10 mouse cellular contexts compared by ENCODE assay signal in genomic region chr4:43969373-43969772, GRCm38 (mm10). TPM values are rescaled to one million over a fixed set of nuclear protein-coding genes. Genes with fewer than 3 reads are reported as not detected.
DNase-seq lines count a peak whose midpoint lies in the region; ATAC-seq and TF ChIP-seq lines count a peak whose summit lies in the region.
"Had no signal": no experiment of that assay in that cellular context is flagged by ENCODE, and none has a peak within 500 bp of the region (broad histone marks: within the 10 kb centered on the region; RNA-seq: fewer than 3 reads in every experiment).

No protein-coding gene starts in this region.

- H3K9ac ChIP-seq in heart, embryonic 15.5 days, result no peak overlapping the region
- no peak overlapping the region for H3K9ac ChIP-seq in limb, embryonic 14.5 days (ENCODE audit: low read depth, low read length, severe bottlenecking)
- H3K9ac ChIP-seq: limb, embryonic 15.5 days had no signal

- H3K9me3 ChIP-seq in heart, embryonic 15.5 days (replicated peaks), result no peaks in the 10 kb centered on the region
- H3K9me3 ChIP-seq in limb, embryonic 14.5 days (ENCODE audit: control insufficient read depth, low read length), result no peaks in the 10 kb centered on the region
- H3K9me3 ChIP-seq: limb, embryonic 15.5 days had no signal

- H3K27me3 ChIP-seq in heart, embryonic 15.5 days, result no peaks in the 10 kb centered on the region
- no peaks in the 10 kb centered on the region for H3K27me3 ChIP-seq in limb, embryonic 14.5 days (ENCODE audit: control insufficient read depth, insufficient read depth, low read length)
- H3K27me3 ChIP-seq: limb, embryonic 15.5 days had no signal

- ATAC-seq in heart, embryonic 15.5 days (replicated peaks; ENCODE audit: insufficient number of reproducible peaks, insufficient read depth, low FRiP score, low read depth), result no peak
- no peak for ATAC-seq in limb, embryonic 14.5 days (ENCODE audit: low FRiP score, low read depth)

- no peak overlapping the region for H3K4me3 ChIP-seq in heart, embryonic 15.5 days
- H3K4me3 ChIP-seq in limb, embryonic 14.5 days (replicated peaks; ENCODE audit: low read length), result no peak overlapping the region
- H3K4me3 ChIP-seq: limb, embryonic 15.5 days had no signal

- TF ChIP-seq POLR2A in limb, embryonic 14.5 days (IDR thresholded peaks at IDR 0.05; ENCODE audit: borderline replicate concordance, extremely low read depth, insufficient read depth, insufficient read length), result no peak

- no peak overlapping the region for H3K4me2 ChIP-seq in heart, embryonic 15.5 days
- no peak overlapping the region for H3K4me2 ChIP-seq in limb, embryonic 14.5 days (replicated peaks; ENCODE audit: low read depth, low read length, severe bottlenecking)
- H3K4me2 ChIP-seq: limb, embryonic 15.5 days had no signal

- no peak for DNase-seq in heart, postnatal 36 days
- peak; percentile 73 for DNase-seq in 3T3-L1 (ENCODE audit: low read depth, low spot score)
- DNase-seq in embryo, embryonic 11 days, result peak; percentile 63
- DNase-seq in limb, embryonic 14.5 days (ENCODE audit: low spot score), result peak; percentile 37
- no peak for DNase-seq in urinary bladder, postnatal 14 days (ENCODE audit: low spot score)
- no peak for DNase-seq in thymus, postnatal 10 days (ENCODE audit: low spot score in 2 of 2)
- DNase-seq in layer of hippocampus, postnatal 14 days (ENCODE audit: low spot score in 2 of 2), result no peak

- 17% methylated on average over 4 of the region's 4 CpGs for WGBS in heart, embryonic 15.5 days
- WGBS in limb, embryonic 14.5 days, result 17% methylated on average over 4 of the region's 4 CpGs

- peak overlapping the region; percentile 4; the same call in 1 of the 2 replicates for H3K27ac ChIP-seq in heart, embryonic 15.5 days
- H3K27ac ChIP-seq in limb, embryonic 14.5 days (replicated peaks; ENCODE audit: low read depth, low read length), result no peak overlapping the region
- H3K27ac ChIP-seq: limb, embryonic 15.5 days had no signal

- no peaks in the 10 kb centered on the region for H3K36me3 ChIP-seq in heart, embryonic 15.5 days
- H3K36me3 ChIP-seq in limb, embryonic 14.5 days (ENCODE audit: control insufficient read depth, insufficient read depth, low read length), result peaks cover 16% of the 10 kb centered on the region

- intact Hi-C loops in heart, postnatal 36 days (cut with DNase I), result no loop called here

- peaks cover 51% of the 10 kb centered on the region for H3K4me1 ChIP-seq in heart, embryonic 15.5 days (replicated peaks)
- H3K4me1 ChIP-seq in limb, embryonic 14.5 days (ENCODE audit: control insufficient read depth, insufficient read depth, low read length), result peaks cover 20% of the 10 kb centered on the region

RNA-seq across cellular contexts. Expression of gene Glipr2, which starts 12.2 kb away (rescaled TPM):
- 44.3 and 53.2 TPM in 2 replicates for polyA plus RNA-seq in heart, embryonic 15.5 days (2015; fragmentation: Nextera tagmentation; extraction: Ambion mirVana)
- total RNA-seq in heart, postnatal 36 days (2021), result 1 to 10 TPM; 2.5 to 3.8 TPM
- 67.0 and 71.9 TPM in 2 replicates for polyA plus RNA-seq in limb, embryonic 14.5 days (2012; rRNA removed)
- polyA plus RNA-seq in limb, embryonic 14.5 days (2014; fragmentation: Nextera tagmentation; extraction: Ambion mirVana), result 108 and 121 TPM in 2 replicates
- 1 to 10 TPM; 1.6 to 1.7 TPM for total RNA-seq in layer of hippocampus, postnatal 14 days (2021)

RNA-seq across cellular contexts. Expression of gene Ccin, which starts 13.9 kb away (rescaled TPM):
- polyA plus RNA-seq in heart, embryonic 15.5 days (2015; fragmentation: Nextera tagmentation; extraction: Ambion mirVana), result not detected in 2 replicates
- total RNA-seq in heart, postnatal 36 days (2021), result under 1 TPM in 1 of 2 experiments, not detected in 1; 0.14 TPM
- 0.36 and 0.44 TPM in 2 replicates for polyA plus RNA-seq in limb, embryonic 14.5 days (2012; rRNA removed)
- polyA plus RNA-seq in limb, embryonic 14.5 days (2014; fragmentation: Nextera tagmentation; extraction: Ambion mirVana), result 0.10 TPM in 1 of 2 replicates, not detected in the other
- total RNA-seq in layer of hippocampus, postnatal 14 days (2021), result not detected
- polyA plus RNA-seq: heart, embryonic 14.5 days; limb, embryonic 15.5 days had no signal

RNA-seq across cellular contexts. Expression of gene Clta, which starts 34.9 kb away (rescaled TPM):
- polyA plus RNA-seq in heart, embryonic 15.5 days (2015; fragmentation: Nextera tagmentation; extraction: Ambion mirVana), result 130 and 146 TPM in 2 replicates
- 10 to 100 TPM; 81.1 to 85.3 TPM for total RNA-seq in heart, postnatal 36 days (2021)
- polyA plus RNA-seq in limb, embryonic 14.5 days (2012; rRNA removed), result 278 and 361 TPM in 2 replicates
- 252 and 264 TPM in 2 replicates for polyA plus RNA-seq in limb, embryonic 14.5 days (2014; fragmentation: Nextera tagmentation; extraction: Ambion mirVana)
- total RNA-seq in layer of hippocampus, postnatal 14 days (2021), result 100 to 1,000 TPM; 289 to 299 TPM

Comparison
In these comparisons a context has a peak if more than half of its experiments do, and no peak if none do; other contexts are left out.
1. DNase-seq: peak in 3T3-L1 (single experiment), embryo, embryonic 11 days (single experiment) and limb, embryonic 14.5 days (single experiment); none in heart, postnatal 36 days (0 of 2), urinary bladder, postnatal 14 days (single experiment), thymus, postnatal 10 days (0 of 2) and layer of hippocampus, postnatal 14 days (0 of 2).